Mouse (Mus musculus): ENCODE measurements at regions not wholly inside any gene's neighbourhood (a gene's known extent, or its start where the extent isn't known, plus 50 kb on each side); places are given as distances from the start of the nearest gene placed in this dataset.

GRCm38 (mm10) chr1:92386752-92387151 is 86.9 kb downstream of the Ndufa10 start:
- H3K4me3 ChIP-seq (ENCODE audit: low read depth, low read length): no peak overlapping the region
- no peaks in the 10 kb centered on the region for H3K9me3 ChIP-seq (replicated peaks; ENCODE audit: control insufficient read depth, insufficient read depth, low read length, poor library complexity, severe bottlenecking)
- TF ChIP-seq CTCF (IDR thresholded peaks at IDR 0.05; ENCODE audit: low read depth, low read length) (no peak), POLR2A (IDR thresholded peaks at IDR 0.05; ENCODE audit: insufficient read depth, low read length) (no peak), EP300 (IDR thresholded peaks at IDR 0.05; ENCODE audit: insufficient read depth, low read depth, low read length) (no peak)
- H3K27me3 ChIP-seq (ENCODE audit: control insufficient read depth, insufficient read depth, low read length, poor library complexity, severe bottlenecking): no peaks in the 10 kb centered on the region
- H3K9ac ChIP-seq (ENCODE audit: low read depth, poor library complexity, severe bottlenecking): no peak overlapping the region
- no peaks in the 10 kb centered on the region for H3K4me1 ChIP-seq (ENCODE audit: control insufficient read depth, insufficient read depth, low read length)
- no peak overlapping the region for H3K27ac ChIP-seq (ENCODE audit: insufficient read depth, low read length)
- H3K36me3 ChIP-seq (ENCODE audit: control insufficient read depth, insufficient read depth, low read length, poor library complexity, severe bottlenecking): no peaks in the 10 kb centered on the region

GRCm38 (mm10) chr1:92384945-92385344 is 88.7 kb downstream of the Ndufa10 start:
- H3K36me3 ChIP-seq (ENCODE audit: control insufficient read depth, insufficient read depth, low read length, poor library complexity, severe bottlenecking): no peaks in the 10 kb centered on the region
- no peak overlapping the region for H3K27ac ChIP-seq (ENCODE audit: insufficient read depth, low read length)
- TF ChIP-seq EP300 (IDR thresholded peaks at IDR 0.05; ENCODE audit: insufficient read depth, low read depth, low read length) (no peak), POLR2A (IDR thresholded peaks at IDR 0.05; ENCODE audit: insufficient read depth, low read length) (no peak), CTCF (IDR thresholded peaks at IDR 0.05; ENCODE audit: low read depth, low read length) (no peak)
- H3K9ac ChIP-seq (ENCODE audit: low read depth, poor library complexity, severe bottlenecking): no peak overlapping the region
- no peak overlapping the region for H3K4me3 ChIP-seq (ENCODE audit: low read depth, low read length)
- H3K27me3 ChIP-seq (ENCODE audit: control insufficient read depth, insufficient read depth, low read length, poor library complexity, severe bottlenecking): no peaks in the 10 kb centered on the region
- H3K9me3 ChIP-seq (replicated peaks; ENCODE audit: control insufficient read depth, insufficient read depth, low read length, poor library complexity, severe bottlenecking): no peaks in the 10 kb centered on the region
- no peaks in the 10 kb centered on the region for H3K4me1 ChIP-seq (ENCODE audit: control insufficient read depth, insufficient read depth, low read length)

GRCm38 (mm10) chr1:92383749-92384148 is 89.9 kb downstream of the Ndufa10 start:
- Histone ChIP-seq H3K27me3 (ENCODE audit: control insufficient read depth, insufficient read depth, low read length, poor library complexity, severe bottlenecking) (no peaks in the 10 kb centered on the region), H3K9me3 (replicated peaks; ENCODE audit: control insufficient read depth, insufficient read depth, low read length, poor library complexity, severe bottlenecking) (no peaks in the 10 kb centered on the region), H3K4me3 (ENCODE audit: low read depth, low read length) (no peak overlapping the region), H3K4me1 (ENCODE audit: control insufficient read depth, insufficient read depth, low read length) (no peaks in the 10 kb centered on the region), H3K9ac (ENCODE audit: low read depth, poor library complexity, severe bottlenecking) (no peak overlapping the region), H3K27ac (ENCODE audit: insufficient read depth, low read length) (no peak overlapping the region), H3K36me3 (ENCODE audit: control insufficient read depth, insufficient read depth, low read length, poor library complexity, severe bottlenecking) (no peaks in the 10 kb centered on the region)
- TF ChIP-seq POLR2A (IDR thresholded peaks at IDR 0.05; ENCODE audit: insufficient read depth, low read length): no peak
- TF ChIP-seq CTCF (IDR thresholded peaks at IDR 0.05; ENCODE audit: low read depth, low read length): no peak
- TF ChIP-seq EP300 (IDR thresholded peaks at IDR 0.05; ENCODE audit: insufficient read depth, low read depth, low read length): no peak

GRCm38 (mm10) chr1:92379510-92379886 is 94.2 kb downstream of the Ndufa10 start:
- H3K9me3 ChIP-seq (replicated peaks; ENCODE audit: control insufficient read depth, insufficient read depth, low read length, poor library complexity, severe bottlenecking): no peaks in the 10 kb centered on the region
- H3K4me1 ChIP-seq (ENCODE audit: control insufficient read depth, insufficient read depth, low read length): no peaks in the 10 kb centered on the region
- H3K27me3 ChIP-seq (ENCODE audit: control insufficient read depth, insufficient read depth, low read length, poor library complexity, severe bottlenecking): no peaks in the 10 kb centered on the region
- no peak for TF ChIP-seq POLR2A (IDR thresholded peaks at IDR 0.05; ENCODE audit: insufficient read depth, low read length)
- no peak for TF ChIP-seq CTCF (IDR thresholded peaks at IDR 0.05; ENCODE audit: low read depth, low read length)
- TF ChIP-seq EP300 (IDR thresholded peaks at IDR 0.05; ENCODE audit: insufficient read depth, low read depth, low read length): no peak
- H3K36me3 ChIP-seq (ENCODE audit: control insufficient read depth, insufficient read depth, low read length, poor library complexity, severe bottlenecking): no peaks in the 10 kb centered on the region
- H3K9ac ChIP-seq (ENCODE audit: low read depth, poor library complexity, severe bottlenecking): no peak overlapping the region
- no peak overlapping the region for H3K27ac ChIP-seq (ENCODE audit: insufficient read depth, low read length)
- no peak overlapping the region for H3K4me3 ChIP-seq (ENCODE audit: low read depth, low read length)

GRCm38 (mm10) chr1:92378741-92379509 is 94.7 kb downstream of the Ndufa10 start:
- Histone ChIP-seq H3K27me3 (ENCODE audit: control insufficient read depth, insufficient read depth, low read length, poor library complexity, severe bottlenecking) (no peaks in the 10 kb centered on the region), H3K27ac (ENCODE audit: insufficient read depth, low read length) (no peak overlapping the region), H3K9ac (ENCODE audit: low read depth, poor library complexity, severe bottlenecking) (no peak overlapping the region)

GRCm38 (mm10) chr1:92376456-92376855 is 97.2 kb downstream of the Ndufa10 start:
- Histone ChIP-seq H3K27ac (ENCODE audit: insufficient read depth, low read length) (no peak overlapping the region), H3K36me3 (ENCODE audit: control insufficient read depth, insufficient read depth, low read length, poor library complexity, severe bottlenecking) (no peaks in the 10 kb centered on the region), H3K9me3 (replicated peaks; ENCODE audit: control insufficient read depth, insufficient read depth, low read length, poor library complexity, severe bottlenecking) (no peaks in the 10 kb centered on the region), H3K27me3 (ENCODE audit: control insufficient read depth, insufficient read depth, low read length, poor library complexity, severe bottlenecking) (no peaks in the 10 kb centered on the region), H3K4me3 (ENCODE audit: low read depth, low read length) (no peak overlapping the region), H3K9ac (ENCODE audit: low read depth, poor library complexity, severe bottlenecking) (no peak overlapping the region), H3K4me1 (ENCODE audit: control insufficient read depth, insufficient read depth, low read length) (no peaks in the 10 kb centered on the region)
- TF ChIP-seq CTCF (IDR thresholded peaks at IDR 0.05; ENCODE audit: low read depth, low read length) (no peak), EP300 (IDR thresholded peaks at IDR 0.05; ENCODE audit: insufficient read depth, low read depth, low read length) (no peak), POLR2A (IDR thresholded peaks at IDR 0.05; ENCODE audit: insufficient read depth, low read length) (no peak)

More at GRCm38 (mm10) chr1:92378741-92379509, 94.7 kb downstream of the Ndufa10 start:
- H3K4me1 ChIP-seq (ENCODE audit: control insufficient read depth, insufficient read depth, low read length): no peaks in the 10 kb centered on the region
- H3K9me3 ChIP-seq (replicated peaks; ENCODE audit: control insufficient read depth, insufficient read depth, low read length, poor library complexity, severe bottlenecking): no peaks in the 10 kb centered on the region
- no peaks in the 10 kb centered on the region for H3K36me3 ChIP-seq (ENCODE audit: control insufficient read depth, insufficient read depth, low read length, poor library complexity, severe bottlenecking)
- no peak for TF ChIP-seq CTCF (IDR thresholded peaks at IDR 0.05; ENCODE audit: low read depth, low read length)
- TF ChIP-seq EP300 (IDR thresholded peaks at IDR 0.05; ENCODE audit: insufficient read depth, low read depth, low read length): no peak
- TF ChIP-seq POLR2A (IDR thresholded peaks at IDR 0.05; ENCODE audit: insufficient read depth, low read length): no peak
- H3K4me3 ChIP-seq (ENCODE audit: low read depth, low read length): no peak overlapping the region
